Mouse (Mus musculus): ENCODE results near the gene Chd9. TPM values are rescaled to one million over a fixed set of nuclear protein-coding genes. Genes with fewer than 3 reads are reported as not detected.

Gene Chd9
- polyA plus RNA-seq, 1 experiment from 2014 or later: 60.0 TPM

DNA sequence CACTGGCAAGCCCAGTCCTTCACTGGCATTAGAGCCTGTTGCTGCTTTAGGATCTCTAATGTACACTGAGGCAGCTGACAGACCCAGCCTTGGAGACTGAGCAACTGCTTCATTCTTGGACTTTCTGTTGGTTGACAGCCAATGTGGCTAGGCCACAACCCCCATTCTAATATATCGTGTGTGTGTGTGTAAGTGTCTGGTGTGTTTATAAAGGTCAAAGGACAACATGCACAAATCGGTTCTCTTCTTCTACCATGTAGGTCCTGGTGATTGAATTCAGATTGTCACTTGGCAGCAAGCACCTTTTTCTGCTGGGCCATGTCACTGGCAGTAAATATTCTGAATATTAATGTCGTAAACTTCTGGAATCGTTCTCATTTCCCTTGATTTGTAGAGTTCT, 218.2 kb downstream of the Chd9 start:
- no peak overlapping the region for H3K27ac ChIP-seq (replicated peaks; ENCODE audit: low read depth, low read length)
- H3K36me3 ChIP-seq (ENCODE audit: control insufficient read depth, insufficient read depth, low read length): peaks cover 12% of the 10 kb centered on the region
- no peaks in the 10 kb centered on the region for H3K9me3 ChIP-seq (ENCODE audit: control insufficient read depth, low read length)
- WGBS: 81% methylated on average over 4 of the region's 4 CpGs
- ATAC-seq (ENCODE audit: insufficient number of reproducible peaks, low FRiP score, low TSS enrichment, low read depth) (no peak), DNase-seq (ENCODE audit: low spot score) (no peak)
- no peak overlapping the region for H3K9ac ChIP-seq (ENCODE audit: low read length)
- no peaks in the 10 kb centered on the region for H3K27me3 ChIP-seq (ENCODE audit: control insufficient read depth, insufficient read depth, low read length)
- no peak overlapping the region for H3K4me2 ChIP-seq (ENCODE audit: low read depth, severe bottlenecking)
- no peaks in the 10 kb centered on the region for H3K4me1 ChIP-seq (ENCODE audit: control insufficient read depth, insufficient read depth, low read length)
- H3K4me3 ChIP-seq (ENCODE audit: low read depth, low read length): no peak overlapping the region

DNA sequence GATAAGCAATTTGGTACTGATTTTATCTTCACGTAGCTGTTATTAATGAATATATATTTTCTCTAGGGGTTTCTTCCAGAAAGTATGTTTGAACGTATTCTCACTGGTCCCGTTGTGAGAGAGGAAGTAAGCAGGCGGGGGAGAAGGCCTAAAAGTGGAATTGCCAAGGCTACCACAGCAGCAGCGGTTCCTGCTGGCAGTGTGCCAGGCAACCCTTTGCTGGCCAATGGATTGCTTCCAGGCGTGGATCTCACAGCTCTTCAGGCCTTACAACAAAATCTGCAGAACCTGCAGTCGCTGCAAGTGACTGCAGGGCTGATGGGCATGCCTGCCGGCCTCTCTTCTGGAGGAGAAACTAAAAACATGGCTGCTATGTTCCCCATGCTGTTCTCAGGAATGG, 222.9 kb downstream of the Chd9 start:
- H3K27ac ChIP-seq (replicated peaks; ENCODE audit: low read depth, low read length): no peak overlapping the region
- H3K4me1 ChIP-seq (ENCODE audit: control insufficient read depth, insufficient read depth, low read length): no peaks in the 10 kb centered on the region
- H3K4me2 ChIP-seq (ENCODE audit: low read depth, severe bottlenecking): no peak overlapping the region
- no peaks in the 10 kb centered on the region for H3K36me3 ChIP-seq (ENCODE audit: control insufficient read depth, insufficient read depth, low read length)
- no peaks in the 10 kb centered on the region for H3K27me3 ChIP-seq (ENCODE audit: control insufficient read depth, insufficient read depth, low read length)
- H3K4me3 ChIP-seq (ENCODE audit: low read depth, low read length): no peak overlapping the region
- DNase-seq (ENCODE audit: low spot score) (peak; percentile 34), ATAC-seq (ENCODE audit: insufficient number of reproducible peaks, low FRiP score, low TSS enrichment, low read depth) (no peak)
- no peak overlapping the region for H3K9ac ChIP-seq (ENCODE audit: low read length)
- 76% methylated on average over 8 of the region's 8 CpGs for WGBS
- H3K9me3 ChIP-seq (ENCODE audit: control insufficient read depth, low read length): no peaks in the 10 kb centered on the region

GRCm38 (mm10) chr8:91054418-91054817, 226.3 kb downstream of the Chd9 start:
- 88% methylated on average over 4 of the region's 4 CpGs for WGBS
- ATAC-seq (ENCODE audit: insufficient number of reproducible peaks, low FRiP score, low TSS enrichment, low read depth): no peak

GRCm38 (mm10) chr8:91056848-91057247, 228.7 kb downstream of the Chd9 start:
- H3K4me2 ChIP-seq (ENCODE audit: low read depth, severe bottlenecking): no peak overlapping the region
- ATAC-seq (ENCODE audit: insufficient number of reproducible peaks, low FRiP score, low TSS enrichment, low read depth) (no peak), DNase-seq (ENCODE audit: low spot score) (no peak)
- H3K36me3 ChIP-seq (ENCODE audit: control insufficient read depth, insufficient read depth, low read length): no peaks in the 10 kb centered on the region
- H3K27me3 ChIP-seq (ENCODE audit: control insufficient read depth, insufficient read depth, low read length): no peaks in the 10 kb centered on the region
- no peaks in the 10 kb centered on the region for H3K9me3 ChIP-seq (ENCODE audit: control insufficient read depth, low read length)
- H3K4me1 ChIP-seq (ENCODE audit: control insufficient read depth, insufficient read depth, low read length): no peaks in the 10 kb centered on the region
- no peak overlapping the region for H3K4me3 ChIP-seq (ENCODE audit: low read depth, low read length)
- H3K27ac ChIP-seq (replicated peaks; ENCODE audit: low read depth, low read length): no peak overlapping the region
- WGBS: 46% methylated on average over 3 of the region's 3 CpGs
- no peak overlapping the region for H3K9ac ChIP-seq (ENCODE audit: low read length)

More at GRCm38 (mm10) chr8:91054418-91054817, 226.3 kb downstream of the Chd9 start:
- H3K36me3 ChIP-seq (ENCODE audit: control insufficient read depth, insufficient read depth, low read length): no peaks in the 10 kb centered on the region
- no peak overlapping the region for H3K27ac ChIP-seq (replicated peaks; ENCODE audit: low read depth, low read length)
- H3K9ac ChIP-seq (ENCODE audit: low read length): no peak overlapping the region
- H3K4me1 ChIP-seq (ENCODE audit: control insufficient read depth, insufficient read depth, low read length): no peaks in the 10 kb centered on the region
- no peaks in the 10 kb centered on the region for H3K27me3 ChIP-seq (ENCODE audit: control insufficient read depth, insufficient read depth, low read length)
- no peak overlapping the region for H3K4me3 ChIP-seq (ENCODE audit: low read depth, low read length)
- no peak overlapping the region for H3K4me2 ChIP-seq (ENCODE audit: low read depth, severe bottlenecking)
- no peak for DNase-seq (ENCODE audit: low spot score)
- no peaks in the 10 kb centered on the region for H3K9me3 ChIP-seq (ENCODE audit: control insufficient read depth, low read length)

GRCm38 (mm10) chr8:91059086-91059578, 231.0 kb downstream of the Chd9 start:
- H3K9ac ChIP-seq (ENCODE audit: low read length): no peak overlapping the region
- H3K4me1 ChIP-seq (ENCODE audit: control insufficient read depth, insufficient read depth, low read length): no peaks in the 10 kb centered on the region
- DNase-seq (ENCODE audit: low spot score) (no peak), ATAC-seq (ENCODE audit: insufficient number of reproducible peaks, low FRiP score, low TSS enrichment, low read depth) (no peak)
- no peak overlapping the region for H3K4me2 ChIP-seq (ENCODE audit: low read depth, severe bottlenecking)
- H3K36me3 ChIP-seq (ENCODE audit: control insufficient read depth, insufficient read depth, low read length): no peaks in the 10 kb centered on the region
- H3K4me3 ChIP-seq (ENCODE audit: low read depth, low read length): no peak overlapping the region
- H3K27me3 ChIP-seq (ENCODE audit: control insufficient read depth, insufficient read depth, low read length): no peaks in the 10 kb centered on the region
- H3K9me3 ChIP-seq (ENCODE audit: control insufficient read depth, low read length): no peaks in the 10 kb centered on the region
- no peak overlapping the region for H3K27ac ChIP-seq (replicated peaks; ENCODE audit: low read depth, low read length)

GRCm38 (mm10) chr8:91059884-91060510, 231.8 kb downstream of the Chd9 start:
- ATAC-seq (ENCODE audit: insufficient number of reproducible peaks, low FRiP score, low TSS enrichment, low read depth) (no peak), DNase-seq (ENCODE audit: low spot score) (no peak)
- H3K27ac ChIP-seq (replicated peaks; ENCODE audit: low read depth, low read length): no peak overlapping the region
- no peak overlapping the region for H3K4me2 ChIP-seq (ENCODE audit: low read depth, severe bottlenecking)
- H3K36me3 ChIP-seq (ENCODE audit: control insufficient read depth, insufficient read depth, low read length): no peaks in the 10 kb centered on the region
- H3K27me3 ChIP-seq (ENCODE audit: control insufficient read depth, insufficient read depth, low read length): no peaks in the 10 kb centered on the region
- H3K4me3 ChIP-seq (ENCODE audit: low read depth, low read length): no peak overlapping the region
- 93% methylated on average over 7 of the region's 7 CpGs for WGBS
- H3K9me3 ChIP-seq (ENCODE audit: control insufficient read depth, low read length): no peaks in the 10 kb centered on the region
- no peak overlapping the region for H3K9ac ChIP-seq (ENCODE audit: low read length)
- no peaks in the 10 kb centered on the region for H3K4me1 ChIP-seq (ENCODE audit: control insufficient read depth, insufficient read depth, low read length)

- ATAC-seq (ENCODE audit: insufficient number of reproducible peaks, low FRiP score, low TSS enrichment, low read depth): no peak
- WGBS: 79% methylated on average over 19 of the region's 19 CpGs
- no peak for DNase-seq (ENCODE audit: low spot score)
- Histone ChIP-seq H3K4me1 (ENCODE audit: control insufficient read depth, insufficient read depth, low read length) (no peaks in the 10 kb centered on the region), H3K9me3 (ENCODE audit: control insufficient read depth, low read length) (no peaks in the 10 kb centered on the region), H3K4me2 (ENCODE audit: low read depth, severe bottlenecking) (no peak overlapping the region), H3K4me3 (ENCODE audit: low read depth, low read length) (no peak overlapping the region), H3K27me3 (ENCODE audit: control insufficient read depth, insufficient read depth, low read length) (no peaks in the 10 kb centered on the region), H3K36me3 (ENCODE audit: control insufficient read depth, insufficient read depth, low read length) (no peaks in the 10 kb centered on the region), H3K9ac (ENCODE audit: low read length) (no peak overlapping the region), H3K27ac (replicated peaks; ENCODE audit: low read depth, low read length) (no peak overlapping the region)
These were observed 232.7 kb downstream of the Chd9 start for GRCm38 (mm10) chr8:91060555-91061471.

GRCm38 (mm10) chr8:91065179-91065578, 237.0 kb downstream of the Chd9 start:
- Histone ChIP-seq H3K27ac (replicated peaks; ENCODE audit: low read depth, low read length) (no peak overlapping the region), H3K9me3 (ENCODE audit: control insufficient read depth, low read length) (no peaks in the 10 kb centered on the region), H3K4me1 (ENCODE audit: control insufficient read depth, insufficient read depth, low read length) (no peaks in the 10 kb centered on the region), H3K4me3 (ENCODE audit: low read depth, low read length) (no peak overlapping the region), H3K36me3 (ENCODE audit: control insufficient read depth, insufficient read depth, low read length) (no peaks in the 10 kb centered on the region), H3K4me2 (ENCODE audit: low read depth, severe bottlenecking) (no peak overlapping the region), H3K9ac (ENCODE audit: low read length) (no peak overlapping the region), H3K27me3 (ENCODE audit: control insufficient read depth, insufficient read depth, low read length) (no peaks in the 10 kb centered on the region)
- ATAC-seq (ENCODE audit: insufficient number of reproducible peaks, low FRiP score, low TSS enrichment, low read depth) (no peak), DNase-seq (ENCODE audit: low spot score) (no peak)
- 76% methylated on average over 4 of the region's 4 CpGs for WGBS

All from limb, embryonic 11.5 days (tissue).